Mouse (Mus musculus) spleen, adult 2 months (tissue): Measurements from ENCODE around the gene Twf2.

Experiments
- CTCF ChIP-seq: fragments of 200-500 bp; IDR thresholded peaks from 2 replicates; pipeline ENCODE4 v1.5.1; 2011; ENCODE audit warnings: mild to moderate bottlenecking, inconsistent platforms; ENCODE audit not compliant: insufficient read depth, insufficient read length, insufficient replicate concordance; ENCODE audit errors: extremely low read depth
- POLR2A ChIP-seq: fragments of 200-500 bp; IDR thresholded peaks from 2 replicates; pipeline ENCODE4 v1.6.1; 2011; ENCODE audit warnings: low read depth, low read length, inconsistent platforms

DNA sequence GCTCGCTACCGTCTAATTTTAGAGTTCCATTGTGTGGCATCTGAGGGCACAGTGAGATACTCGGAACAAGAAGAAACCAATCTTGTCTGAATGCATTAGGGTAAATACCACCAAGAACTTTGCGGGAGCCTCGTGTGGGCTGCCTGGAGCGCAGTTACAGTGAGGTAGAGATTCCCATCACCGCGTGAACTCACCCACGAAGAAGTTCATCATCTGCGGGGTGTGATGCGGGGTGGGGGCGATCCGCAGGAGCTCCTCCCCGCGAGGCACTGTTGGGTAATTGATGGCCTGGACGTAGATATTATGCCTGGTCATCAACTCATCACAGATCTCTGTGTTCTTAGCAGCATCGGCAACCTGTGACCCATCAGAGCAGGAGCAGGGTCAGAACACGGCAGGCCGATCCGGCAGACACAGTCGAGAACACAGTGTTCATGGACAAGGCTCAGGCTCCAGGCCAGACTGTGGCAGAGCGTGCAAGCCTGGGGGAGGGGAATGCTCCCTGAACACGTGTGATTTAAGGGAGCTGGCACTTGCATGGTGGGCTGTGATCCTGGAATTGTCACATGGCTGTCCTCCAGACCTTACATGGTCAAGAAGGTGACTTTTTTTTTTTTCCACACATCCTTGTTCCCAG lies 32.4 kb downstream of the Twf2 start:
- TF ChIP-seq POLR2A = no peak
- no peak for TF ChIP-seq CTCF
